9 mouse cellular contexts compared by ENCODE assay signal in the genomic region with DNA sequence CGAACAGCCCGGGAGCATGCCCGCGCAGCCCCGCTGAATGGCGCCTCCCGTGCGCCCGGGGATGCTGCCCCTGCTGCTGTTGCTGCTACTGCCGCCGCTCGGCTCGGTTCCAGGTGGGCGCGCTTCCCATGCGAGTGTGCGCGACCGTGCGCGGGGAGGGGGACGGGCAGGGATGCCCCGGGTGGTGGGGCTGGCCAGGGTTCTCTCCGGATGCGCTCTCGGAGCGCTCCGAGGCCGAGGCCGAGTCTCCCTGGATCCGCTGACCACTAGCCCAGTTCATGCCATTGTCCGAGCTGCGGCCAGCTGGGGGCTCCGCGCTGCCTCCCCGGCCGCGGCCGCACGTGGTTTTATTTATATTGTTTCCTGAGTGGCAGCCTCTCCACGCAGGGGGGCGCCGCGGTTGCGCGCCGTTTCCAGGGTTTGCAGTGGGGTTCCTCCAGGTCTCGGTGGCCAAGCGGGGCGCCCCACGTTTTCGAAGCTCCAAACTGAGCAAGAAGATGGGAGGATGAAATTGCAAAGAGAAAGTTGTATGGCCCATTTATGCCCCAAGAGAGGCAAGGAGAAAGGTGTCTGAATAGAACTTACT. TPM values are rescaled to one million over a fixed set of nuclear protein-coding genes. Genes with fewer than 3 reads are reported as not detected.
DNase-seq lines count a peak whose midpoint lies in the region; ATAC-seq and TF ChIP-seq lines count a peak whose summit lies in the region.
"Had no signal": no experiment of that assay in that cellular context is flagged by ENCODE, and none has a peak within 500 bp of the region (broad histone marks: within the 10 kb centered on the region; RNA-seq: fewer than 3 reads in every experiment).

No protein-coding gene starts in this region.

- no peaks in the 10 kb centered on the region for H3K36me3 ChIP-seq in G1E (replicated peaks)

- DNase-seq in G1E (ENCODE audit: low spot score) (no peak), adipocyte (ENCODE audit: low spot score) (no peak)
- DNase-seq in adrenal gland, postnatal 4 days (ENCODE audit: low spot score in 2 of 2): peak; percentile 26 to 28
- DNase-seq in heart, postnatal 14 days: peak; percentile 50 to 53
- peak; percentile 48 to 60 for DNase-seq in layer of hippocampus, postnatal 14 days (ENCODE audit: low spot score in 2 of 2)
- DNase-seq in lung, postnatal 10 days: peak; percentile 63
- DNase-seq in right cerebral cortex, postnatal 4 days: peak; percentile 74

- ATAC-seq in G1E (ENCODE audit: extremely low read depth, insufficient number of reproducible peaks, low FRiP score, poor library complexity, severe bottlenecking): no peak

- no peaks in the 10 kb centered on the region for H3K9me3 ChIP-seq in G1E (replicated peaks)

- peaks cover 41% of the 10 kb centered on the region for H3K27me3 ChIP-seq in G1E (ENCODE audit: insufficient read depth, low read length)

- H3K4me3 ChIP-seq in G1E (ENCODE audit: low read depth, low read length): peak overlapping the region; percentile 7; the same call in 1 of the 2 replicates
- H3K4me3 ChIP-seq in embryonic fibroblast, embryonic 13.5 days (ENCODE audit: insufficient read depth, low read length): peak overlapping the region; percentile 66

- peaks cover 8% of the 10 kb centered on the region for H3K4me1 ChIP-seq in G1E (ENCODE audit: insufficient read depth, low read depth, low read length)
- H3K4me1 ChIP-seq in embryonic fibroblast, embryonic 13.5 days (ENCODE audit: control insufficient read depth, insufficient read depth, low read length): no peaks in the 10 kb centered on the region; the same call in 1 of the 2 replicates

- intact Hi-C loops in heart, postnatal 14 days (cut with DNase I): loop anchor here (2.0 to 5.0 kb wide), 2 partner anchors 40 to 73 kb away; no protein-coding TSS in a partner anchor

- no peak overlapping the region for H3K27ac ChIP-seq in embryonic fibroblast, embryonic 13.5 days (ENCODE audit: insufficient read depth, low read length)

- no peak for TF ChIP-seq CTCF in G1E (IDR thresholded peaks at IDR 0.05; ENCODE audit: low read depth, low read length)
- TF ChIP-seq CTCF in embryonic fibroblast, embryonic 13.5 days (IDR thresholded peaks at IDR 0.05; ENCODE audit: borderline replicate concordance, insufficient read depth, low read length): no peak

- no peak for TF ChIP-seq POLR2A in embryonic fibroblast, embryonic 13.5 days (IDR thresholded peaks at IDR 0.05; ENCODE audit: low read depth, low read length)

RNA-seq across cellular contexts. Expression of gene Prtg, which starts 0.8 kb away (rescaled TPM):
- total RNA-seq in G1E (2014; fragmentation: Nextera tagmentation) (not detected in 2 replicates), G1E (2017) (0.22 and 0.23 TPM in 2 replicates)
- polyA plus RNA-seq in G1E (2012): not detected in 2 replicates
- total RNA-seq in adrenal gland, postnatal 4 days (2021): 1 to 10 TPM; 1.5 to 2.0 TPM
- polyA plus RNA-seq in embryonic fibroblast, embryonic 13.5 days (2011; ENCODE audit: insufficient read length, low read depth, missing spikeins): 0.32 and 0.37 TPM in 2 replicates
- under 1 TPM; 0.12 to 0.14 TPM for total RNA-seq in heart, postnatal 14 days (2021)
- 1 to 10 TPM in 1 of 2 experiments, under 1 TPM in 1; 0.90 to 1.0 TPM for total RNA-seq in layer of hippocampus, postnatal 14 days (2021)
- total RNA-seq: hematopoietic stem cell, adult 5-6 weeks had no signal

Comparison
In these comparisons a context has a peak if more than half of its experiments do, and no peak if none do; other contexts are left out.
1. DNase-seq: peak in adrenal gland, postnatal 4 days (2 of 2), heart, postnatal 14 days (2 of 2), layer of hippocampus, postnatal 14 days (2 of 2), lung, postnatal 10 days (single experiment) and right cerebral cortex, postnatal 4 days (single experiment); none in G1E (single experiment) and adipocyte (single experiment).